Mouse (Mus musculus) layer of hippocampus, adult 11-12 months (tissue): ENCODE data around the gene Wdr11.

Experiments
- DNase-seq: peaks from one replicate; pipeline ENCODE4 v3.0.0; 2022; ENCODE audit warnings: low spot score

Gene Wdr11

DNA sequence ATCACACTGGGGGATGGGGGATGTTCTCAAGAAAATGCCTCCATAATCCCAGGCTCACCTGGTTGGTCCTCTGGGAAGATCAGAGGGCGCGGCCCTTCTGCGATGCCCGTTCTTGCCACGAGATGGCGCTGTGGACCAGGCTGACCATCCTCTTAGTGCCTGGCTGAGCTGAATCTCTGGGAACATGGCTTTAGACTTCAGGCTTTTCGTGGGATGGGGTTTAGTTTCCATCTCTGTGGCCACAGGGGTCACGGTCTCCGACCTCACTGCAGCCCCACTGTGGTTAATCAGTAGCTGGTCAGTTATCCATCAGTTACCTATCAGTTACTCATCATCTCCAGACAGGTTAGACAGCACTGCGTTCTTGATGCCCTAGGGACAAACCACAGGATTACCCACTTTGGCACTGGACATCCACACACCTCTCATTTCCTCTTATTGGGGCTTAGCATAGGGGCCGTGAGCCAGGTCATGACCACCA lies 62.2 kb downstream of the Wdr11 start:
- peak; percentile 82 for DNase-seq

DNA sequence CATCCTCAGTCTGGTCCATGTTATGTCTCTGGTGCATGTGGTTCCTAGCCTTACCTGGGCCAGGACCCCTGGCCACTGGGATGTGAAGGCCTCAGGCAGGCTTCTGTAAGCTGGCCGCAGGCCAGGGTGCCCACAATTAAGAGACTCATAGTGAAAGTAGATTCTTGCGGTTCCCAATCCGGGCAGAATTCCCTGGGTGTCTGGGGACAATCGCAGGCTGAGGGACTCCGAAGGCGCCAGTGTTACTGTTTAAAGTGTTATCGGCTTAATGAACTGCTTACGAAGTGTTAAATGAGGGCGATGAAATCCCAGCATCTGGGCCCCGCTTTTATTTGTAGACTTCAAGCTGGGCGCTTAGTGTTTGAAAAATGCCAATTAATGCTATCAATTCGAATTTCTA lies 63.3 kb downstream of the Wdr11 start:
- DNase-seq, result peak; percentile 13

- no peak for DNase-seq
Observed at GRCm38 (mm10) chr7:129655604-129656226, 64.1 kb downstream of the Wdr11 start.

GRCm38 (mm10) chr7:129657867-129658266 lies 66.2 kb downstream of the Wdr11 start:
- no peak for DNase-seq

- DNase-seq, result no peak
Observed at GRCm38 (mm10) chr7:129659755-129660154, 68.1 kb downstream of the Wdr11 start.

- DNase-seq, result no peak
Observed at GRCm38 (mm10) chr7:129660546-129660945, 68.9 kb downstream of the Wdr11 start.

- DNase-seq, result peak; percentile 18
Observed at GRCm38 (mm10) chr7:129662051-129662789, 70.6 kb downstream of the Wdr11 start.

GRCm38 (mm10) chr7:129663781-129664505 lies 72.3 kb downstream of the Wdr11 start:
- DNase-seq, result no peak

DNA sequence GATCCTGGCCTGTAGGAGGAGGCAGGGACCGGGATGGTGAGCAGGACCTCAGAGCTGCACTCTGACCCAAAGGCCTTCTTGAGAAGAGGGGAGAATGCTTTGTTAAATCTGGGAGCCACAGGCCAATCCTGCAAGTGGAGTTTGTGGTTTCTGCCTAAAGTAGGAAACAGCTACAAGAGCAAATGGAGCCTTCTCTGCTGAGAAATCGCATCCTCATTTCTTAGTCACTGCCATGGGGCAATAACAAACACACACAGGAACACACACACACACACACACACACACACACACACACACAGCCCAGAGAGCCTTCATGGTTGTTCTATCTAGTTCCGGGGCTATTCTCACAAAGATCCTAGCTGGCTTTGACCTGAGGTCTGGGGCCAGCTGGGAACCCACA lies 73.7 kb downstream of the Wdr11 start:
- DNase-seq, result no peak

DNA sequence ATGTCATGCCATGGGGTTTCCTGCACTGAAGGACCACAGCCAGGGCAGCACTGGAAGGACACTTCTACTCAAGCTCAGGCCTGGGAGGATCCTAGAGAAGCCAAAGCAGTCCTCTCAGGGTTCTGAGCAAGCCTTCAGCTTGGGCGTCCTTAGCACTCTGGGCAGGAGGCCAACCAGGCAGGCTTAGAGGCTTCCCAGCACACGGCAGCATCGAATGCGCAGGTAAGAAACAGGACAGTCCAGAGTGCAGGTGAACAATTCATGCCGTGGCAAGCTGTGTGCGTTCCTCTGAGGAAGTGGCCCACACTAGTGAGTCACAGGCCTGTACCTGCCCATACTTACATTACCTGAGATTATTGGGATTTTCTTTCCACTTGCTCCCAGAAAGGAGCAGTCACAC lies 74.3 kb downstream of the Wdr11 start:
- no peak for DNase-seq

- DNase-seq, result no peak
Observed at GRCm38 (mm10) chr7:129666526-129666925, 74.9 kb downstream of the Wdr11 start.

DNA sequence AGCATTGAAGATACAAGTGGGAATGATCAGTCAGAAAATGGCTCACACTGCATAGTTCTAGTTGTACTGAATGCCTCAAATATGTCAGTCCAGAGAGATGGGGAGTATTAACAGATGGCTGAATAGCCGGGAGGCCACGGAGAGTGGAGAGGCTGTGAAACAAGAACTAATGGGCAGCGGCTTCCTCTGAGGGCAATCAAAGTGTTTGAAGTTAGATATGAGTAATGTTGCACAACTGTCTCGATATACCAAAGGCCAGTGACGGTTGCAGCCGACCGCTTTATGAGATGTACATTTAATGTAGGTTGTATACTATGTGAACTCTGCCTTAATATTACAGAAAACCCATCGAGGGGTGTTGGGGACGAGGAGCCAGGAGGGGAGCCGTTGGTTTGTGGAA lies 78.6 kb downstream of the Wdr11 start:
- no peak for DNase-seq

DNA sequence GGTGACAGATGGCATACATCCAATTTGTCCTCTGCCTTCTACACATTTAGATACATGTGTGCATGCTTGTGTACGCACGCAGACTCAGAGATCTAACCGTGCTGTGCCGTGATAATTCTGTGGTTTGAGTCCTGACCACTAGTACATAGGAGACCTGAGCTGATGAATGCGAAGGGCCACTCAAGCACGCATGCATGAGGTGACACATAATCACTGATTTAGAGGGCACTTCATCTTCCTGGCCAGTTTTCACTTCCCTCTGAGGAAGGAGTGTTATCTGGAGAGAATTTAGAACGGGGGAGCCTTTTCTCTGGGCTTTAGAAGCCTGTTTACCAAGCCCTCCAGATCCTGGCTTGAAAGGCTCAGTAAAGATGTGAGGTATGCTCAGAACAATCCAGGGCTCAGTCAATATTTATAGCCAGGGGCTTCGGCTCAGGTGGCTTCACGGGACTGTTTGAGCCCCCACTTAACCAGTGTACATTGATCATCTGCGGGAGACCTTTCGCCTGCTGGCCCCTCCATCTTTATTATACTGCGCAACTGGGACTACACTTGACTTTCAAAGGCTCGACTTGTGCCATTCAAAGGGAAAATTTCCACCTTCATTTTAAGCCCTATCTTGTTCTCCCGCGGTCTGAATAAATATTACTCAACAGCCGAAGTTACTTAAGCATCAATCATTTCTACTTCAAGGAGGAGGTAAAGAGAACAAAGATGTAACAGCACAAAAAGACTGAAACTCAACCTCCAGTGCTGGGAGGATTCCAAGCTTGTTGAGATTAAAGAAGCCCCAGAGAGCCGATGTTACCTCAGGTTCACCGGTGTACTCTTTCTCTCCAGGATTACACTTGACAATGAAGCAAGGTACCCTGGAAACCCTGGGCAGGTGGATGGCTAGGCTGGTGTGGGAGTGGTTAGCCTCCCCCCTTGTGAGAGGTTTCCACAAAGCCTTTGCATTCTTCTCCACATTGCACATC lies 80.3 kb downstream of the Wdr11 start:
- no peak for DNase-seq

DNA sequence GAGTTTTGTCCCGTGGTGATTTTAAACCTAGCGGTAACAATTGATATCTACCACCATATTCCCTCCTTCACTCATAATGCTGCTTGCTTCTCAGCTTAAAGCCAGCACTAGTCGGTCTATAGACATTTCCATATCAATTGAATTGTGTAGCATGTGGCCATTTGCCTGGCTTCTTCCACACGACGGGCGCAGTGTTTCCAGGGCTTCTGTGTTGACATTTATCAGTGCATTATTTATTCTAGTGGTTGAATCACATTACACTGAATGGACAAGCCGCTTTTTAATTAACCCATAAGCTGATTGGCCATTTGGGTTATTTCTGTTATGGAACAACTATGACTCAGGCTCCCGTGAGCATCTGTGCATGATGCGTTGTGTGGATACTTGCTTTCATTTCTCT lies 82.1 kb downstream of the Wdr11 start:
- DNase-seq, result no peak

GRCm38 (mm10) chr7:129674558-129674957 lies 82.9 kb downstream of the Wdr11 start:
- DNase-seq, result no peak

GRCm38 (mm10) chr7:129675852-129676251 lies 84.2 kb downstream of the Wdr11 start:
- DNase-seq, result no peak

DNA sequence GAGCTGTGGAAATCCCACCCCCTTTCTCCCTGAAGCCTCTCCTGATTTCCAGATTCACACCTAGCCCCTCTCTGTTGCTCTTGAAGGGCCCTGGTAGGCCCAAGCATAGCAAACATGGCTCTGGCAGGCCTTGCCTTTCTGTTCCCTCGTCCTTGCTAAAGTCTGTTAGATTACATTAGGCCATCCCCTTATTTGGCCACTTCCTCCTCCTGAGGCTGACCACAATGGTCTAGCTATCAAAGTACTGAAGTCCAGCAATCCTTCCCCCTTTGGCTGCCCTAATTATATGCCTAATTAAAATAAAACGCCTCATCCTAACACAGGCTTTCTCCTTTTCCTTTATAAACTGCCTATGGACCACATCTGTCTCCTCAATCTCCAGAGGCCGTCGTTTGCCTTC lies 85.5 kb downstream of the Wdr11 start:
- no peak for DNase-seq

DNA sequence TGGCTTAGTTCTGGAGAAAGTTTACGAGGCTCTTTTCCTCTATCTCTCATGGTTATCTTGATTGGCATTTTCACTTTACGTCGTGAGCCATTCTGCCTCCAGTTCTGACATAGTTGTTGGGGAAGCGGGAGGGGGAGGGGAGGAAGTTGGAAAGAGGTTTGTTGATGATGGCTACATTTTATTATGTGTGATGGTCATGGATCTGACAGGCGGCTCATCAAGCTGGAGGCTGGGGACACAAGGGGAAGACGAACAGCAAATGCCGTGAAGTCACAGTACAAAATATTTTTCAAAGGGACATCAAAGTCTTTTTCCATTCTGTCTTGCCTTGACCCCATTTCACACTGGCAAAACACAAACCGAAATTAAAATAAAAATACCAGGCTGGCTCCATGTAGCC lies 86.8 kb downstream of the Wdr11 start:
- no peak for DNase-seq

DNA sequence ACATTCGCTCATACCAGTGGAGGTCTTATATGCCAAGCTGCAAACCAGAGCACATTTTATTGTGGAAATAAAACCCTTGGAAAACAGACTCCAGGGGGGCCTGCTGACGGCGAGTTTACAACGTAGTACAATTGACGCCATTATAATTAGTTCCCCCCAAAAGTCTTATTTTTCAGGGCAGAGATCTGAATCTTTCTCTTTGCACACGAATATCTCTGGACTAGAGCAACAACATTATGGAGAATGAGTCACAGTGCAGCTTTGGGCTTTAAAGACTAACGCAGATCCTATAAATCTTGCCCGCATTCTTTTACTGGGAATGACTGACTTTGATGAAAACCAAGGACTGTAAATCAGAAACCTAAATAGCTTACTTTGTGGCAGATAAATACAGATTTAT lies 87.3 kb downstream of the Wdr11 start:
- no peak for DNase-seq

DNA sequence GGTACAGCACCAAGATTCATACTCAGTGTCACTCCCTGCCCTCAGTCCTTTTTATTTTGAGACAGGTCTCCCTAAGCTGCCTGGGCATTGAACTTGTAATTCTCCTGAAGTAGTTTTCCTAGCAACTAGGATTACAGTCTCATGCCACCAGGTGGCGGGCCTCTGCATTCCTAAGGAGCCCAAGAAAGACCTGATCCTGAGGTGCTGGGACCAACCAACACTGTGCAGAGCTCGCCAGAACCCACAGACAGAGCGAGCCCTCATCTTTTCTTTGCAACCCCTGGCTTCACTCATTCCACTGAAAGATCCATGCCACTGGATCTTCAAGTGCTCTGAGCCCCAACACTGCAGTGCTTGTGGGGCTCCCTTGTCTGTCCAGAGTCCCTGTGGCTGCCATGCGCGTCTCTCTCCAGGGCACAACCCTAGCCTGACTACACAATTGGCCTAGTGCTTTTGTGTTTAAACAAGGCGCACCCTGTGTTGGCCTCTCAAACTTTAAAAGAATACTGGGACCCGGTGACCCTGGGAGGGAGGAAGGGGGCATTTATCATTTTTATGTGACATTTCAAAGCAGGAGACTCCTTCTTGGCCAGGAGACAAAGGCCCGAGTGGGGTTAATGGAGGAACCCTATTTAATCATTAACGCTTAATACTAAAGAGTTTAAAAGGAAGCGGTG lies 89.0 kb downstream of the Wdr11 start:
- no peak for DNase-seq

DNA sequence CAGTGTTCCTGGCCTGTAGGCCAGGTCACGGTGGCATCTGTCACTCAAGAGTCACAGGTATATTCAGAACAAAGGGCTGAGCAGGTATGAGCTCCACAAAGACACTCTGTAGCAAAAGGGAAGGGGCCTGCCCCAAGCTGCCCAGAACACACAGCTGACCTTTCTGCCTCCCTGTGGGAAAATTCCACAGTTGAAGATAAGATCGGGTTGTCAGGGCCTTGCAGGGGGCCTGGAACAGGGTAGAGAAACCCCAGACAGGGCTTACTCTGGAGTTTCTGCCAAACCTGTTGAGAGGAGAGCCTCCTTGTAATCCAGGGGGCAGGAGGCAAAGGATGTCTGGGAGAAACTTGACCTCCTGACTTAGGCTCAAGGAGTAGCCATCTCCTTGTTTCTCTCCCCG lies 90.9 kb downstream of the Wdr11 start:
- DNase-seq, result no peak
